Mouse (Mus musculus) liver, embryonic 14.5 days (tissue): ENCODE measurements at regions not wholly inside any gene's neighbourhood (a gene's known extent, or its start where the extent isn't known, plus 50 kb on each side); places are given as distances from the start of the nearest gene placed in this dataset.

Experiments
- ATAC-seq: fragments of 200-750 bp; cut with Nextera tagmentation; 2 replicates; pipeline ENCODE4 v1.8.0; 2017; ENCODE audit warnings: moderate number of reproducible peaks, mild to moderate bottlenecking, moderate library complexity; ENCODE audit not compliant: insufficient read depth
- DNase-seq, 3 experiments: peaks; one replicate each; pipeline ENCODE4 v3.0.0-alpha.2; 2012 to 2013; ENCODE audit warnings: low read depth in 3 of 3, low spot score in 3 of 3
- H3K27ac ChIP-seq: fragments of 300-500 bp; sonication (generic); 2 replicates; pipeline ENCODE4 v1.5.1; 2014; ENCODE audit warnings: moderate library complexity, mild to moderate bottlenecking, control low read depth, inconsistent platforms
- H3K27me3 ChIP-seq: fragments of 300-500 bp; sonication (generic); 2 replicates; pipeline ENCODE4 v1.6.1; 2014; ENCODE audit warnings: mild to moderate bottlenecking, low read length, moderate library complexity; ENCODE audit not compliant: control insufficient read depth, insufficient read depth
- H3K36me3 ChIP-seq: fragments of 300-500 bp; sonication (generic); replicated peaks from 2 replicates; pipeline ENCODE4 v1.6.1; 2014; ENCODE audit warnings: low read depth; ENCODE audit not compliant: control insufficient read depth, insufficient read depth
- H3K4me1 ChIP-seq, 2 experiments: fragments of 200-500 bp in 1 of 2; fragments of 300-500 bp in 1 of 2; sonication (generic) in 1 of 2; replicated peaks; 2 replicates each; pipeline ENCODE4 v1.6.1; 2012 to 2014; ENCODE audit warnings: antibody characterized with exemption in 1 of 2, inconsistent platforms in 1 of 2, low read length in 1 of 2; ENCODE audit not compliant: control insufficient read depth in 2 of 2, insufficient read depth in 2 of 2
- H3K4me2 ChIP-seq: fragments of 300-500 bp; sonication (generic); 2 replicates; pipeline ENCODE4 v1.6.1; 2014; ENCODE audit warnings: low read depth, mild to moderate bottlenecking, control low read depth, moderate library complexity
- H3K4me3 ChIP-seq, 2 experiments: fragments of 200-500 bp in 1 of 2; fragments of 300-500 bp in 1 of 2; sonication (generic) in 1 of 2; 2 replicates each; pipeline ENCODE4 v1.5.1; 2012 to 2014; ENCODE audit warnings: low read depth in 2 of 2, low read length in 2 of 2, mild to moderate bottlenecking in 2 of 2, control low read depth in 1 of 2, inconsistent platforms in 1 of 2, moderate library complexity in 1 of 2; ENCODE audit not compliant: insufficient read depth in 1 of 2
- H3K9ac ChIP-seq: fragments of 300-500 bp; sonication (generic); replicated peaks from 2 replicates; pipeline ENCODE4 v1.6.1; 2014; ENCODE audit warnings: mild to moderate bottlenecking, control low read depth, moderate library complexity
- H3K9me3 ChIP-seq: fragments of 300-500 bp; sonication (generic); 2 replicates; pipeline ENCODE4 v1.6.1; 2016; ENCODE audit warnings: low read length, mixed read lengths; ENCODE audit not compliant: control insufficient read depth
- CTCF ChIP-seq: IDR thresholded peaks from 2 replicates; pipeline ENCODE4 v1.5.1; 2016; ENCODE audit warnings: antibody characterized with exemption, low read depth, control low read depth
- EP300 ChIP-seq: IDR thresholded peaks from 2 replicates; pipeline ENCODE4 v1.6.1; 2016; ENCODE audit warnings: antibody characterized with exemption, low read depth
- WGBS: fragments of 180-500 bp; shearing (Covaris S2); extraction: QIAGEN DNeasy Blood & Tissue Kit; methylation state at CpG from one replicate; pipeline ENCODE4 v1.1.7; 2014; ENCODE audit not compliant: insufficient replicate concordance; 5-methylcytosine and 5-hydroxymethylcytosine counted together

DNA sequence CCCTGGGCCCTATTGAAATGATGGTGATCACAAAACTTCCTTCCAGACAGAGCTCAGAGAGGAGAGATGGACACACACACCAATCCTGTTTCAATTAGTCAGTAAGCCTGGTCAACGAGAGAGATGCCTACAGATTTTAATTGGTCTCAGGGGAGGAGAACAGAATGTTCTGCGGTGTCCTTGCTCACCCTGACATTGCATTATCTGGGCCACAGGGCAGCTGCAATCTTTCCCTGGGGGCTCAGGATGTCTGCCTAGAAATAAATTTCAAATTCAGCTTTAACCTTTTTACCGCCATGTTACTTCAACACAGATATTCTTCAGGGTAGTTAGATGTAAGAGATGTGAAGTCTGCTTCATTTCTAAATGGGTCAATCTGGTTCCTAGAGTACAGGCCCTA lies 115.0 kb upstream of the Dusp10 start:
- no peaks in the 10 kb centered on the region for H3K27me3 ChIP-seq
- H3K4me3 ChIP-seq: no peak overlapping the region
- no peak overlapping the region for H3K27ac ChIP-seq
- H3K9me3 ChIP-seq: no peaks in the 10 kb centered on the region
- TF ChIP-seq CTCF (no peak), EP300 (no peak)
- H3K4me2 ChIP-seq: no peak overlapping the region
- no peak for DNase-seq
- H3K9ac ChIP-seq: no peak overlapping the region
- H3K4me1 ChIP-seq: no peaks in the 10 kb centered on the region
- WGBS: 62% methylated on average over 3 of the region's 3 CpGs
- no peak for ATAC-seq
- H3K36me3 ChIP-seq: no peaks in the 10 kb centered on the region

DNA sequence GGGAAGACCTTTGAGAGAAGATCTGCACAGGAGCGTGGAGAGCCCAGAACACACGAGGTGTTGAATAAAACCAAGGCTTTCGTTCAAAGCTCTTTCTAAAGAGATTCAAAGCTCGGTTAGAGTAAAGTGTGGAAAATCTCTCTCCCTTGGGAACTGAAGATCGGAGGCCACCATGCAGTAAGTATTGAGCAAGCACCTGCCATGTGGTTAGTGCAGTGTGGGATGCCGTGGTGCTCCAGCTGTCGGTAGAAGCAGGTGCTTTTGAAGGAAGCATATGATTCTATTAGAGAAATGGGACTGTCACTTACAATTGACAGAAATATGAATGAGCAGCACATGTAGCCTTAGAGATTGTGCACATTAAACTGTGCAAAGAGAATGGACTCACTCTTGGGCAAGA lies 108.5 kb upstream of the Dusp10 start:
- WGBS: 64% methylated on average over 7 of the region's 7 CpGs
- Histone ChIP-seq H3K36me3 (no peaks in the 10 kb centered on the region), H3K9ac (no peak overlapping the region), H3K27ac (no peak overlapping the region), H3K9me3 (no peaks in the 10 kb centered on the region), H3K4me1 (no peaks in the 10 kb centered on the region), H3K4me2 (no peak overlapping the region), H3K27me3 (no peaks in the 10 kb centered on the region), H3K4me3 (no peak overlapping the region)
- TF ChIP-seq EP300 (no peak), CTCF (no peak)
- DNase-seq: no peak
- no peak for ATAC-seq

DNA sequence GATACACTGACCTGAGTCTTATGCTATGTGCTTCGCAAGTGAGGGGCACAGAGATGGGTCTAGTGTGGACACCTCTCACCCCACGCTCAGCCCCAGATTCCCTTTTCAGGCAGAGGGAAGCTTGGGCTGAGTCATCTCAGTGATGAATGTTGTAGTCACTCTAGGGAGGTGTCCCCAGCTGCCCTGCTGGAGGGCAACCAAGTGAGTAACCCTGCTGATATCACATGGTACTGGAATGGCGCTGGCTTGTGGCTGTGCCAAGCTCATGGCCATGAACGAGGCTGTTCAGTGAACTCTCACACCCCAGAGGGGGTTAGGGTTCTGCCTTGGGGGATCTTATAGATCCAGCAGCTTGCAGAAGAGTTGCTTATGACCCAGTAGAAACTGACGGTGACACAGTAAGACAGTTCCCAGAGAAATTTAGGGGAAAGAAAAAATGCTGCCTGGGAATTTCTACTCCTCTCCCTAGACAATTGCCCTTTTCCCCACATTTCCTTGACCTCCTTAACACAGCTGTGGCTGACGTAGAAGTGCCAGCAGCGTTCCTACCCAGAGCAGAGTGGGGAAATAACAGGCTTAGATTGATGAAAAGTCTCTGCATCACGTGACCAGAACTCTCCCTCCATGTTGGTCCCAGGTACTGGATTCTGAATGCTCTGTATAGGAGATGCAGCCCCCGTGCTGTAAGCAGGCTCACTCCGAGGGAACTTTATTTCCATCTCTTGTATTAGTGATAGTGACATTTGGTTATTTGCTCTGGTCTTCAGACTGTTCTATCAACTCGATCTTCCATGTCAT lies 107.6 kb upstream of the Dusp10 start:
- ATAC-seq: no peak
- WGBS: 54% methylated on average over 11 of the region's 11 CpGs
- no peak overlapping the region for H3K27ac ChIP-seq
- H3K9me3 ChIP-seq: no peaks in the 10 kb centered on the region
- H3K9ac ChIP-seq: no peak overlapping the region
- H3K36me3 ChIP-seq: no peaks in the 10 kb centered on the region
- no peak for TF ChIP-seq CTCF
- no peaks in the 10 kb centered on the region for H3K4me1 ChIP-seq
- H3K4me2 ChIP-seq: no peak overlapping the region
- no peaks in the 10 kb centered on the region for H3K27me3 ChIP-seq
- no peak for DNase-seq
- H3K4me3 ChIP-seq: no peak overlapping the region

DNA sequence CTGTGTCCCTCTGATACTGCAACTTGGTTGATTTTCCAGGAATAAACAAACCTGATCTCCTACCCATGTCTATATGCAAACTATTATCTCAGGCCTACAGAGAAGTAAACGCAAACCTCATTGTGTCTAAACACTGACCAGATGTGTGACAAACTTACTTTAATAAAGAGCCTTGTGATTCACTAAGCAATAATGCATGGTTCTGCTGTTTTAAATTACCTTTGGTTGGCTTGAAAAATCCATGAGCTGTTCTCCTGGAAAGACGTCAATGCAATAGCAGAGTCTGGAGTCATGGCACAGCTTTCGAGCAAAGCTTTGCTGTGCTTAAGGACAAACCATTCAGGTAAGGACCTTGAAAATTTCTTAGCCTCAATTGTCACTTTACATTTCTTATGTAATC lies 95.4 kb upstream of the Dusp10 start:
- no peak overlapping the region for H3K9ac ChIP-seq
- H3K9me3 ChIP-seq: no peaks in the 10 kb centered on the region
- ATAC-seq (no peak), DNase-seq (no peak)
- no peaks in the 10 kb centered on the region for H3K27me3 ChIP-seq
- H3K36me3 ChIP-seq: no peaks in the 10 kb centered on the region
- H3K27ac ChIP-seq: no peak overlapping the region
- no peaks in the 10 kb centered on the region; a peak in 1 of 4 replicates for H3K4me1 ChIP-seq
- 71% methylated on average over 3 of the region's 3 CpGs for WGBS
- H3K4me2 ChIP-seq: no peak overlapping the region
- H3K4me3 ChIP-seq: no peak overlapping the region
- TF ChIP-seq CTCF: no peak
- TF ChIP-seq EP300: no peak

DNA sequence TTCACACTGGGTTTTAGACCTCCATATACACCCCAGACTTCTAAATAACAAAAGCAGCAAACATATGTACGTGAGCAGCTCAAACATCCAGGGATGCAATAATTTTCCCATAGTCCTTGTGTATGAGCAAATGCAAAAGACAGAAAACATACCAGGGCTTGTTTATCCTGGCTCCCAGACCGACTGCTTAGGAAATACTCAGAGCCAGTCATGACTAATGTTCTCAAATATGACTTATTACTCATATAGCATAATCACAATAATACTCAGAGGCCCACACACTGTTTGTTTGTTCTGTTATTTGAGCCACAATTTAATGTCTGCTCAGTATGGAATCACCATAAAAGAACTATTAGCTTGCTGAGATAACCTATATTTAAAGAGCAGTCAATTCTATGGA lies 91.8 kb upstream of the Dusp10 start:
- DNase-seq (no peak), ATAC-seq (no peak)
- Histone ChIP-seq H3K4me3 (no peak overlapping the region), H3K27ac (no peak overlapping the region), H3K4me2 (no peak overlapping the region), H3K4me1 (no peaks in the 10 kb centered on the region; a peak in 1 of 4 replicates), H3K36me3 (no peaks in the 10 kb centered on the region), H3K27me3 (no peaks in the 10 kb centered on the region), H3K9me3 (no peaks in the 10 kb centered on the region), H3K9ac (no peak overlapping the region)
- WGBS: 41% methylated on average over 2 of the region's 2 CpGs
- no peak for TF ChIP-seq EP300
- no peak for TF ChIP-seq CTCF
